In the genomic region with DNA sequence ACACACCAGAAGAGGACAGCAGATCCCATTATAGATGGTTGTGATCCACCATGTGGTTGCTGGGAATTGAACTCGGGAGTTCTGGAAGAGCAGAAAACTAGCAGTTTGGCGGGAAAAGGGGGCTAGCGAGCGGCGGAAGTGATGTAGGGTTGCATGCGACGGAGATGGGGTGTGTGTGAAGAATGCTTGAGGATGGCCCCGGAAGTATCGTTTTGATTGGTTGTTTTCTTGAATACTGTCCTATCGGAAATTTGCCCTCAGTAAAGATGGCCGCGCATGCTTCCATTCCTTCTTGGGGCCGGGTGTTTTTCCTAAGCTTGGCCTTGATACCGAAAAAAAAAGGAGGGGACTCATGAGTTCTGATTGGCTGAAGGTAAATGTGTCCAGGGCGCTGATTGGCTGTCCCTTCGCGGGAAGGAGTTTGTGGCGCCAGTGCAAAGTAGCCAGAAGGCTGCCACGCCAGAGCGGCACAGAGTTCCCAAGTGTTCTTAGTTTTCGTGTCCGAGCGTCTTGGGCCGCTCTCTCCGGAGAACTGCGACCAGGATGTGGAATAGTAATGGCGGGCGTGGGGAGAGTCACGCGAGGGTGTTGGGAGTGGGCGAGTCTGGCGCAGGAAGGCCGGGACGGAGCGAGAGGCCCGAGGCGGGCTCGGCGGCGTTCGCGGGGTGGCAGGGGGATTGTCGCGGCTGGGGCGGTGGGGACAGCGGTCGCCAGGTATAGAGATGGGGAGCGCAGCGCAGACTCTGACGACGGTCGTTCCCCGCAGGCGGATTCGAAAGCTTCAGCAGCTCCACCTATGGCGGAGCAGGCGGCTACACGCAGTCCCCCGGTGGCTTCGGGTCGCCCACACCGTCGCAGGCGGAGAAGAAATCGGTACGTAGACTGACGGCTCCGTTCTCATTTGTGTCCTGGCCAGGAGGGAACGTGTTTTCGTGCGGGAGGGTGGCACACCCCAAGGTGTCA, we compare ENCODE assay signal across 7 mouse cellular contexts. TPM values are rescaled to one million over a fixed set of nuclear protein-coding genes. Genes with fewer than 3 reads are reported as not detected.
DNase-seq lines count a peak whose midpoint lies in the region; ATAC-seq lines count a peak whose summit lies in the region.

A gene (plus strand): TSS at position 419 of the 963 bp plus-strand sequence.

- H3K4me2 ChIP-seq in intestine, embryonic 15.5 days (replicated peaks): peak within 1 kb of the TSS; percentile 80

- peaks cover 11% of the 10 kb centered on the region for H3K4me1 ChIP-seq in intestine, embryonic 15.5 days (replicated peaks)
- H3K4me1 ChIP-seq in midbrain, embryonic 10.5 days: peaks cover 13% of the 10 kb centered on the region

- peak within 1 kb of the TSS; percentile 85 for H3K9ac ChIP-seq in intestine, embryonic 15.5 days

- no peaks in the 10 kb centered on the region for H3K27me3 ChIP-seq in intestine, embryonic 15.5 days (replicated peaks)
- no peaks in the 10 kb centered on the region for H3K27me3 ChIP-seq in midbrain, embryonic 10.5 days (ENCODE audit: low read depth, poor library complexity, severe bottlenecking)

- no peaks in the 10 kb centered on the region for H3K9me3 ChIP-seq in intestine, embryonic 15.5 days
- H3K9me3 ChIP-seq in midbrain, embryonic 10.5 days (replicated peaks): no peaks in the 10 kb centered on the region

- peak within 1 kb of the TSS; percentile 86 for H3K4me3 ChIP-seq in intestine, embryonic 15.5 days (replicated peaks)
- peak within 1 kb of the TSS; percentile 82 for H3K4me3 ChIP-seq in midbrain, embryonic 10.5 days

- under 1% methylated on average over 71 of the region's 71 CpGs for WGBS in intestine, embryonic 15.5 days
- WGBS in midbrain, embryonic 10.5 days: under 1% methylated on average over 71 of the region's 71 CpGs

- peak within 1 kb of the TSS; percentile 76 for H3K27ac ChIP-seq in intestine, embryonic 15.5 days
- H3K27ac ChIP-seq in midbrain, embryonic 10.5 days (replicated peaks): peak within 1 kb of the TSS; percentile 91

- intact Hi-C loops in gastrocnemius, postnatal 36 days (cut with DNase I): loop anchor here (5.0 kb wide), 1 partner anchor 74 kb away; a partner anchor contains a TSS
- intact Hi-C loops in left cerebral cortex, postnatal 25 days (cut with DNase I): loop anchor here (5.0 kb wide), 1 partner anchor 74 kb away; a partner anchor contains a TSS

- peaks cover 11% of the 10 kb centered on the region; the same call in 1 of the 2 replicates for H3K36me3 ChIP-seq in intestine, embryonic 15.5 days
- peaks cover 36% of the 10 kb centered on the region for H3K36me3 ChIP-seq in midbrain, embryonic 10.5 days

- peak; percentile 98 for ATAC-seq in intestine, embryonic 15.5 days

- peak; percentile 97 for DNase-seq in adrenal gland, adult 2 months
- DNase-seq in embryo, embryonic 11.5 days (ENCODE audit: low read depth, low spot score): peak; percentile 100
- peak; percentile 96 to 99 for DNase-seq in gastrocnemius, postnatal 36 days
- DNase-seq in left cerebral cortex, postnatal 25 days (ENCODE audit: low spot score in 2 of 2): peak; percentile 99 to 100
- peak; percentile 98 for DNase-seq in midbrain, embryonic 10.5 days (ENCODE audit: low spot score)
- peak; percentile 98 for DNase-seq in right cerebral cortex, postnatal 4 days

RNA-seq across cellular contexts. Expression of the gene that starts here (rescaled TPM):
- total RNA-seq in adrenal gland, adult 2 months (2021): 1 to 10 TPM; 6.0 to 9.5 TPM
- 6.9 and 12.5 TPM in 2 replicates for polyA plus RNA-seq in adrenal gland, adult 2 months (2012; rRNA removed)
- total RNA-seq in gastrocnemius, postnatal 36 days (2021): 10 to 100 TPM; 13.8 to 14.7 TPM
- 85.5 and 88.1 TPM in 2 replicates for polyA plus RNA-seq in intestine, embryonic 15.5 days (2015; fragmentation: Nextera tagmentation; extraction: Ambion mirVana)
- 10 to 100 TPM; 13.5 to 13.8 TPM for total RNA-seq in left cerebral cortex, postnatal 25 days (2021)
- 174 and 200 TPM in 2 replicates for polyA plus RNA-seq in midbrain, embryonic 10.5 days (2016; fragmentation: Nextera tagmentation; extraction: Ambion mirVana)

Comparison
In these comparisons a context has a peak if more than half of its experiments do, and no peak if none do; other contexts are left out.
1. Peak in every context shown above with its lines: DNase-seq, ATAC-seq, H3K4me3 ChIP-seq and H3K27ac ChIP-seq.